Mouse (Mus musculus) cortical plate, adult 2 months (tissue): ENCODE results near the gene Slc1a2.

Experiments
- CTCF ChIP-seq: fragments of 200-500 bp; IDR thresholded peaks from 2 replicates; pipeline ENCODE4 v1.5.1; 2011; ENCODE audit warnings: mild to moderate bottlenecking, control low read depth, low read length; ENCODE audit not compliant: insufficient read depth; ENCODE audit errors: extremely low read depth
- POLR2A ChIP-seq: fragments of 200-500 bp; IDR thresholded peaks from 2 replicates; pipeline ENCODE4 v1.6.1; 2011; ENCODE audit warnings: mild to moderate bottlenecking, low read length, control low read depth; ENCODE audit not compliant: insufficient read depth; ENCODE audit errors: extremely low read depth

DNA sequence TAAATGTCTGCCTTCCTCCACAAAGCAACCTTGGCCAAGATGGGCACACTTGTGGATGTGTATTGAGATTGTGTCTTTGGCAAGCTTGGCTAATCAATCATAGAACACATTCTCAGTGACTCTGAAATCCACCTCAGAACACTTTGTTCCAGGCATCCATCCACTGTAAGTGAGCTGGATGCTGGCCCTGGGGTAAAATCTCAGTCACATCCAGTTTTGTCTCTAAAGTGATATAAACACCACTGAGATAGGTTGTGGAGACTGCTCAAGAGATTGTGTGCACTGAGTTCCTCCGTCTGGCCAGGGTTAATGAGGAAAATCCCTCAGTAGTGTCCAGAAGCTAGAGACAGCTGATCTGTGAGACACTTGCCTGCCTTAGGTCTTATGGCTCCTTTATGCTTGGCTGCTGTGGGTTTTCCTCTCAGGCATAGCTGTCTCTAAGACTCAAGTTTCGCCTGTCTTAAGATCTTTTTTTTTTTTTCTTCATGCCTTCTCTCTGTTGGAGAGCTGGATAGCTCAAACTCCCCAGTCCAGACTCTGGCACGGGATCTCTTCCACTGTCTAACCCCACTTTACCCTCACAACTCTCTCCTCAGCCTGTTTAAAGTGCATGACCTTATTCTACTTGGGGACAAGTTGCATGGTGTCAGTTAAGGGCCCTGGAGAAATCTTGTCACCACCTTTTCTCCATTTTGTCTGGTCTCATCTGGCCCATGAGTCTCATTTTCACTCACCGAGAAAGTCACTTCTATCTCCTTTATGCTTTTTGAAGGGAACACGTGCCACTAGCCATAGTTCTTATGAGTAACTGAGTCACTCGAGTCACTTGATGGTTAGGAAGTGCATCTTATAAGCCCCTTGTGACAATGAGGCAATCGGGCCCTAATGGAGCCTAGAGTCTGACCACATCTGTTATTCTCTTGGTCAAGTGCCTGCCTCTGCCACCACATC is 54.5 kb downstream of the Slc1a2 start:
- TF ChIP-seq CTCF (no peak), POLR2A (no peak)
